Comparison of ENCODE assay signal across 9 mouse cellular contexts in genomic region chr6:23260016-23260737, GRCm38 (mm10). TPM values are rescaled to one million over a fixed set of nuclear protein-coding genes. Genes with fewer than 3 reads are reported as not detected.
A peak's percentile ranks its signal among the peaks of the same experiment; 100 is the strongest.
DNase-seq lines count a peak whose midpoint lies in the region; ATAC-seq lines count a peak whose summit lies in the region.
"Had no signal": no experiment of that assay in that cellular context is flagged by ENCODE, and none has a peak within 500 bp of the region (broad histone marks: within the 10 kb centered on the region; RNA-seq: fewer than 3 reads in every experiment).

No protein-coding gene starts in this region.

- peak overlapping the region; percentile 41 for H3K4me2 ChIP-seq in forebrain, embryonic 14.5 days (ENCODE audit: low read length)
- H3K4me2 ChIP-seq in midbrain, embryonic 11.5 days = peak overlapping the region; percentile 13
- H3K4me2 ChIP-seq in intestine, embryonic 16.5 days (ENCODE audit: low read depth, low read length) = no peak overlapping the region

- H3K36me3 ChIP-seq in heart, embryonic 10.5 days = no peaks in the 10 kb centered on the region
- H3K36me3 ChIP-seq in forebrain, embryonic 14.5 days (ENCODE audit: control insufficient read depth, insufficient read depth, low read length) = no peaks in the 10 kb centered on the region
- no peaks in the 10 kb centered on the region for H3K36me3 ChIP-seq in midbrain, embryonic 11.5 days (ENCODE audit: control insufficient read depth, insufficient read depth, low read length)
- no peaks in the 10 kb centered on the region for H3K36me3 ChIP-seq in intestine, embryonic 16.5 days (ENCODE audit: control insufficient read depth, insufficient read depth, low read length)

- H3K9me3 ChIP-seq in heart, embryonic 10.5 days = no peaks in the 10 kb centered on the region
- H3K9me3 ChIP-seq in forebrain, embryonic 14.5 days (replicated peaks; ENCODE audit: control insufficient read depth, low read length) = no peaks in the 10 kb centered on the region
- H3K9me3 ChIP-seq in midbrain, embryonic 11.5 days (ENCODE audit: control insufficient read depth, low read length) = no peaks in the 10 kb centered on the region
- no peaks in the 10 kb centered on the region for H3K9me3 ChIP-seq in intestine, embryonic 16.5 days (ENCODE audit: control insufficient read depth, low read length)

- H3K27ac ChIP-seq in heart, embryonic 10.5 days = no peak overlapping the region
- H3K27ac ChIP-seq in forebrain, embryonic 14.5 days (ENCODE audit: low read depth, low read length) = no peak overlapping the region
- no peak overlapping the region for H3K27ac ChIP-seq in midbrain, embryonic 11.5 days (ENCODE audit: low read depth, low read length)
- no peak overlapping the region for H3K27ac ChIP-seq in intestine, embryonic 16.5 days (ENCODE audit: low read length)

- peak overlapping the region; percentile 41 for H3K4me3 ChIP-seq in heart, embryonic 10.5 days
- peak overlapping the region; percentile 13; the same call in 1 of the 2 replicates for H3K4me3 ChIP-seq in forebrain, embryonic 14.5 days (ENCODE audit: low read depth, low read length)
- H3K4me3 ChIP-seq in midbrain, embryonic 11.5 days (ENCODE audit: low read depth, low read length) = no peak overlapping the region
- no peak overlapping the region for H3K4me3 ChIP-seq in intestine, embryonic 16.5 days (ENCODE audit: low read length)

- peak overlapping the region; percentile 38; the same call in 1 of the 2 replicates for H3K9ac ChIP-seq in forebrain, embryonic 14.5 days (ENCODE audit: low read length)
- 0 out of 2 replicates have a peak overlapping the region, but pooled peaks have one; percentile 9 for H3K9ac ChIP-seq in midbrain, embryonic 11.5 days (ENCODE audit: low read length)
- no peak overlapping the region for H3K9ac ChIP-seq in intestine, embryonic 16.5 days (ENCODE audit: low read depth, low read length)

- peaks cover 79% of the 10 kb centered on the region for H3K27me3 ChIP-seq in heart, embryonic 10.5 days (ENCODE audit: insufficient read depth, poor library complexity, severe bottlenecking)
- peaks cover 79% of the 10 kb centered on the region for H3K27me3 ChIP-seq in forebrain, embryonic 14.5 days (replicated peaks; ENCODE audit: control insufficient read depth, insufficient read depth, low read length)
- H3K27me3 ChIP-seq in midbrain, embryonic 11.5 days (ENCODE audit: control insufficient read depth, insufficient read depth, low read length) = peaks cover 88% of the 10 kb centered on the region
- H3K27me3 ChIP-seq in intestine, embryonic 16.5 days (replicated peaks; ENCODE audit: control insufficient read depth, insufficient read depth, low read length) = peaks cover 61% of the 10 kb centered on the region

- peaks cover 4% of the 10 kb centered on the region; the same call in 1 of the 2 replicates for H3K4me1 ChIP-seq in heart, embryonic 10.5 days
- H3K4me1 ChIP-seq in forebrain, embryonic 14.5 days (ENCODE audit: control insufficient read depth, insufficient read depth, low read length) = peaks cover 8% of the 10 kb centered on the region
- no peaks in the 10 kb centered on the region for H3K4me1 ChIP-seq in midbrain, embryonic 11.5 days (ENCODE audit: control insufficient read depth, insufficient read depth, low read length)
- H3K4me1 ChIP-seq in intestine, embryonic 16.5 days (ENCODE audit: control insufficient read depth, insufficient read depth, low read length) = no peaks in the 10 kb centered on the region

- no peak for ATAC-seq in forebrain, embryonic 14.5 days
- no peak for ATAC-seq in midbrain, embryonic 11.5 days (ENCODE audit: low FRiP score)
- no peak for ATAC-seq in intestine, embryonic 16.5 days

- 6% methylated on average over 36 of the region's 36 CpGs for WGBS in heart, embryonic 10.5 days
- 7% methylated on average over 36 of the region's 36 CpGs for WGBS in forebrain, embryonic 14.5 days
- 2% methylated on average over 36 of the region's 36 CpGs for WGBS in midbrain, embryonic 11.5 days
- 4% methylated on average over 36 of the region's 36 CpGs for WGBS in intestine, embryonic 16.5 days

- no peak for DNase-seq in heart, embryonic 10.5 days (ENCODE audit: low spot score)
- DNase-seq in heart, adult 11 months = no peak
- peak; percentile 25 for DNase-seq in ES-CJ7 (ENCODE audit: low read depth, low spot score)
- DNase-seq in forebrain, embryonic 14.5 days (ENCODE audit: low spot score) = peak; percentile 37
- peak; percentile 94 for DNase-seq in midbrain, embryonic 11.5 days (ENCODE audit: low spot score, missing footprints)
- no peak for DNase-seq in layer of hippocampus, adult 18-20 months (ENCODE audit: low spot score in 2 of 2)
- DNase-seq in thymus, adult 18-20 months = no peak
- DNase-seq: gastrocnemius, postnatal 25 days had no signal

RNA-seq across cellular contexts. Expression of gene Fezf1, which starts 12.0 kb away (rescaled TPM):
- polyA plus RNA-seq in heart, embryonic 10.5 days (2016; fragmentation: Nextera tagmentation; extraction: Ambion mirVana) = 0.06 TPM in 1 of 2 replicates, not detected in the other
- 11.2 and 12.0 TPM in 2 replicates for polyA plus RNA-seq in forebrain, embryonic 14.5 days (2014; fragmentation: Nextera tagmentation; extraction: Ambion mirVana)
- polyA plus RNA-seq in midbrain, embryonic 11.5 days (2014; fragmentation: Nextera tagmentation; extraction: Ambion mirVana) = 1.9 and 3.3 TPM in 2 replicates
- not detected in 2 replicates for polyA plus RNA-seq in intestine, embryonic 16.5 days (2015; fragmentation: Nextera tagmentation; extraction: Ambion mirVana)
- total RNA-seq in layer of hippocampus, adult 18-20 months (2021) = under 1 TPM in 1 of 2 experiments, not detected in 1; 0.13 TPM
- total RNA-seq: gastrocnemius, postnatal 25 days had no signal

Comparison
In these comparisons a context has a peak if more than half of its experiments do, and no peak if none do; other contexts are left out.
1. DNase-seq: peak in ES-CJ7 (single experiment), forebrain, embryonic 14.5 days (single experiment) and midbrain, embryonic 11.5 days (single experiment); none in heart, embryonic 10.5 days (single experiment), heart, adult 11 months (single experiment), layer of hippocampus, adult 18-20 months (0 of 2) and thymus, adult 18-20 months (0 of 2).
2. H3K4me3 ChIP-seq: peak in heart, embryonic 10.5 days (single experiment) and forebrain, embryonic 14.5 days (single experiment); none in midbrain, embryonic 11.5 days (single experiment) and intestine, embryonic 16.5 days (single experiment).